Mouse (Mus musculus) kidney, adult 2 months (tissue): Measurements from ENCODE around the gene Gm10031.

Source experiments
- CTCF ChIP-seq: fragments of 200-500 bp; conservative IDR thresholded peaks from 2 replicates; pipeline ENCODE4 v1.5.1; 2011; ENCODE audit warnings: low read depth, mild to moderate bottlenecking, control low read depth, low read length, moderate library complexity, mixed read lengths; ENCODE audit not compliant: insufficient read depth, insufficient read length
- POLR2A ChIP-seq: fragments of 200-500 bp; IDR thresholded peaks from one replicate; pipeline ENCODE4 v1.6.1; 2011; ENCODE audit warnings: low read depth, low read length, control low read depth

- TF ChIP-seq POLR2A (no peak), CTCF (no peak)
Observed at GRCm38 (mm10) chr1:156488031-156488430, 35.8 kb upstream of the Gm10031 start.
